Mouse (Mus musculus): ENCODE data around the gene Tssk4. TPM values are rescaled to one million over a fixed set of nuclear protein-coding genes. Genes with fewer than 3 reads are reported as not detected.
A peak's percentile ranks its signal among the peaks of the same experiment; 100 is the strongest.

Tssk4 gene
- total RNA-seq (2018; cell fraction: chromatin; rRNA removed), result 1 to 10 TPM in 17 of 26 experiments, under 1 TPM in 6, not detected in 3; 0.56 to 5.3 (median 1.6) TPM
- under 1 TPM in 25 of 26 experiments, not detected in 1; 0.09 to 0.65 (median 0.19) TPM for total RNA-seq (2018; cell fraction: cytosol; rRNA removed)
- 1 to 10 TPM in 12 of 26 experiments, under 1 TPM in 10, not detected in 4; 0.35 to 3.8 (median 1.2) TPM for total RNA-seq (2018; cell fraction: nucleus; rRNA removed)
- polyA plus RNA-seq (2018), result 0.34 TPM in 1 of 3 replicates, not detected in the others

- no peak within 1 kb of the TSS for H3K27ac ChIP-seq
- peaks cover 18% of the 10 kb centered on the region for H3K79me2 ChIP-seq (ENCODE audit: inconsistent target)
- H3K4me3 ChIP-seq (ENCODE audit: inconsistent target), result no peak within 1 kb of the TSS
- H3K36me3 ChIP-seq (ENCODE audit: inconsistent target), result no peaks in the 10 kb centered on the region
- 95% methylated on average over 2 of the region's 2 CpGs for WGBS (ENCODE audit: missing documents)
Measured at GRCm38 (mm10) chr14:55649884-55650283, at the start of gene Tssk4. Tssk4 (plus strand) TSS chr14:55650184.

- peak within 1 kb of the TSS; percentile 96 for H3K27ac ChIP-seq
- peak within 1 kb of the TSS; percentile 79 for H3K4me3 ChIP-seq (ENCODE audit: inconsistent target)
- WGBS (ENCODE audit: missing documents), result 54% methylated on average over 7 of the region's 7 CpGs
- H3K79me2 ChIP-seq (ENCODE audit: inconsistent target), result peaks cover 66% of the 10 kb centered on the region
- peaks cover 64% of the 10 kb centered on the region for H3K36me3 ChIP-seq (ENCODE audit: inconsistent target)
Measured at GRCm38 (mm10) chr14:55603271-55603632, 46.7 kb upstream of the Tssk4 start, which contains the start of gene Irf9. Irf9 (plus strand) TSS chr14:55603571.

GRCm38 (mm10) chr14:55603633-55604576 lies 46.1 kb upstream of the Tssk4 start:
- WGBS (ENCODE audit: missing documents), result 0% methylated on average over 19 of the region's 19 CpGs
- H3K79me2 ChIP-seq (ENCODE audit: inconsistent target), result peaks cover 66% of the 10 kb centered on the region
- H3K36me3 ChIP-seq (ENCODE audit: inconsistent target), result peaks cover 64% of the 10 kb centered on the region
- H3K4me3 ChIP-seq (ENCODE audit: inconsistent target), result peak overlapping the region; percentile 79
- H3K27ac ChIP-seq, result peak overlapping the region; percentile 96

GRCm38 (mm10) chr14:55604823-55605222 lies 45.2 kb upstream of the Tssk4 start:
- peak overlapping the region; percentile 96 for H3K27ac ChIP-seq
- H3K79me2 ChIP-seq (ENCODE audit: inconsistent target), result peaks cover 66% of the 10 kb centered on the region
- H3K36me3 ChIP-seq (ENCODE audit: inconsistent target), result peaks cover 64% of the 10 kb centered on the region
- peak overlapping the region; percentile 79 for H3K4me3 ChIP-seq (ENCODE audit: inconsistent target)
- whole genome bisulfite sequencing (ENCODE audit: missing documents), result 36% methylated on average over 11 of the region's 11 CpGs

GRCm38 (mm10) chr14:55605743-55606459 lies 44.1 kb upstream of the Tssk4 start:
- Histone ChIP-seq H3K27ac (no peak overlapping the region), H3K79me2 (ENCODE audit: inconsistent target) (peaks cover 63% of the 10 kb centered on the region), H3K4me3 (ENCODE audit: inconsistent target) (no peak overlapping the region), H3K36me3 (ENCODE audit: inconsistent target) (peaks cover 54% of the 10 kb centered on the region)
- WGBS (ENCODE audit: missing documents), result 91% methylated on average over 16 of the region's 16 CpGs

GRCm38 (mm10) chr14:55608339-55608738 lies 41.6 kb upstream of the Tssk4 start:
- WGBS (ENCODE audit: missing documents), result 85% methylated on average over 6 of the region's 6 CpGs
- peaks cover 40% of the 10 kb centered on the region for H3K36me3 ChIP-seq (ENCODE audit: inconsistent target)

GRCm38 (mm10) chr14:55613346-55613745 lies 36.6 kb upstream of the Tssk4 start:
- Histone ChIP-seq H3K36me3 (ENCODE audit: inconsistent target) (peaks cover 15% of the 10 kb centered on the region), H3K4me3 (ENCODE audit: inconsistent target) (no peak overlapping the region), H3K79me2 (ENCODE audit: inconsistent target) (no peaks in the 10 kb centered on the region), H3K27ac (no peak overlapping the region)
- 79% methylated on average over 6 of the region's 6 CpGs for WGBS (ENCODE audit: missing documents)

More at GRCm38 (mm10) chr14:55608339-55608738, 41.6 kb upstream of the Tssk4 start:
- Histone ChIP-seq H3K79me2 (ENCODE audit: inconsistent target) (peaks cover 39% of the 10 kb centered on the region), H3K27ac (no peak overlapping the region), H3K4me3 (ENCODE audit: inconsistent target) (no peak overlapping the region)

GRCm38 (mm10) chr14:55614565-55615178 lies 35.3 kb upstream of the Tssk4 start:
- WGBS (ENCODE audit: missing documents), result 93% methylated on average over 7 of the region's 7 CpGs
- Histone ChIP-seq H3K4me3 (ENCODE audit: inconsistent target) (no peak overlapping the region), H3K79me2 (ENCODE audit: inconsistent target) (no peaks in the 10 kb centered on the region), H3K36me3 (ENCODE audit: inconsistent target) (peaks cover 2% of the 10 kb centered on the region; the same call in 1 of the 2 replicates), H3K27ac (no peak overlapping the region)

GRCm38 (mm10) chr14:55615876-55616275 lies 34.1 kb upstream of the Tssk4 start:
- WGBS (ENCODE audit: missing documents), result 86% methylated on average over 2 of the region's 2 CpGs
- Histone ChIP-seq H3K36me3 (ENCODE audit: inconsistent target) (no peaks in the 10 kb centered on the region), H3K79me2 (ENCODE audit: inconsistent target) (no peaks in the 10 kb centered on the region), H3K27ac (no peak overlapping the region), H3K4me3 (ENCODE audit: inconsistent target) (no peak overlapping the region)

GRCm38 (mm10) chr14:55616844-55617243 lies 33.1 kb upstream of the Tssk4 start:
- Histone ChIP-seq H3K4me3 (ENCODE audit: inconsistent target) (no peak overlapping the region), H3K36me3 (ENCODE audit: inconsistent target) (no peaks in the 10 kb centered on the region), H3K79me2 (ENCODE audit: inconsistent target) (no peaks in the 10 kb centered on the region), H3K27ac (no peak overlapping the region)
- 93% methylated on average over 2 of the region's 2 CpGs for WGBS (ENCODE audit: missing documents)

GRCm38 (mm10) chr14:55617822-55618221 lies 32.2 kb upstream of the Tssk4 start, which contains the start of gene Rec8:
Rec8 (plus strand) TSS chr14:55618037.
- H3K79me2 ChIP-seq (ENCODE audit: inconsistent target), result no peaks in the 10 kb centered on the region
- no peak within 1 kb of the TSS for H3K27ac ChIP-seq
- H3K36me3 ChIP-seq (ENCODE audit: inconsistent target), result no peaks in the 10 kb centered on the region
- WGBS (ENCODE audit: missing documents), result 48% methylated on average over 14 of the region's 21 CpGs
- no peak within 1 kb of the TSS for H3K4me3 ChIP-seq (ENCODE audit: inconsistent target)

- WGBS (ENCODE audit: missing documents), result 15% methylated on average over 21 of the region's 22 CpGs
- Histone ChIP-seq H3K36me3 (ENCODE audit: inconsistent target) (no peaks in the 10 kb centered on the region), H3K4me3 (ENCODE audit: inconsistent target) (no peak overlapping the region), H3K79me2 (ENCODE audit: inconsistent target) (no peaks in the 10 kb centered on the region), H3K27ac (no peak overlapping the region)
Measured at GRCm38 (mm10) chr14:55618486-55619195, 31.3 kb upstream of the Tssk4 start.

- Histone ChIP-seq H3K36me3 (ENCODE audit: inconsistent target) (peaks cover 61% of the 10 kb centered on the region; the same call in 1 of the 2 replicates), H3K79me2 (ENCODE audit: inconsistent target) (no peaks in the 10 kb centered on the region), H3K27ac (no peak overlapping the region), H3K4me3 (ENCODE audit: inconsistent target) (no peak overlapping the region)
- WGBS (ENCODE audit: missing documents), result 96% methylated on average over 27 of the region's 27 CpGs
Measured at GRCm38 (mm10) chr14:55628077-55628827, 21.7 kb upstream of the Tssk4 start.
